Mouse (Mus musculus) lung, embryonic 15.5 days (tissue): ENCODE measurements at regions not wholly inside any gene's neighbourhood (a gene's known extent, or its start where the extent isn't known, plus 50 kb on each side); places are given as distances from the start of the nearest gene placed in this dataset.
A peak's percentile ranks its signal among the peaks of the same experiment; 100 is the strongest.

Experiments used
- ATAC-seq: fragments of 200-750 bp; cut with Nextera tagmentation; 2 replicates; pipeline ENCODE4 v1.8.0; 2017; ENCODE audit warnings: moderate number of reproducible peaks, borderline replicate concordance; ENCODE audit not compliant: low FRiP score, low TSS enrichment; ENCODE audit errors: extremely low read depth
- H3K27ac ChIP-seq: fragments of 300-500 bp; sonication (generic); 2 replicates; pipeline ENCODE4 v1.5.1; 2015; ENCODE audit warnings: moderate library complexity, mild to moderate bottlenecking, inconsistent platforms
- H3K27me3 ChIP-seq: fragments of 300-500 bp; sonication (generic); 2 replicates; pipeline ENCODE4 v1.6.1; 2015; ENCODE audit warnings: inconsistent platforms
- H3K36me3 ChIP-seq: fragments of 300-500 bp; sonication (generic); 2 replicates; pipeline ENCODE4 v1.6.1; 2015; ENCODE audit warnings: inconsistent platforms
- H3K4me1 ChIP-seq: fragments of 300-500 bp; sonication (generic); 2 replicates; pipeline ENCODE4 v1.6.1; 2015; ENCODE audit warnings: inconsistent platforms
- H3K4me2 ChIP-seq: fragments of 300-500 bp; sonication (generic); 2 replicates; pipeline ENCODE4 v1.6.1; 2015; ENCODE audit warnings: inconsistent platforms, mild to moderate bottlenecking, moderate library complexity
- H3K4me3 ChIP-seq: fragments of 300-500 bp; sonication (generic); 2 replicates; pipeline ENCODE4 v1.5.1; 2015; ENCODE audit warnings: mild to moderate bottlenecking, inconsistent platforms
- H3K9ac ChIP-seq: fragments of 300-500 bp; sonication (generic); 2 replicates; pipeline ENCODE4 v1.6.1; 2015; ENCODE audit warnings: inconsistent platforms
- H3K9me3 ChIP-seq: fragments of 300-500 bp; sonication (generic); 2 replicates; pipeline ENCODE4 v1.6.1; 2016; ENCODE audit warnings: inconsistent platforms
- WGBS: fragments of 180-500 bp; shearing (Covaris S2); methylation state at CpG from one replicate; pipeline ENCODE4 v1.1.7; 2015; 5-methylcytosine and 5-hydroxymethylcytosine counted together

DNA sequence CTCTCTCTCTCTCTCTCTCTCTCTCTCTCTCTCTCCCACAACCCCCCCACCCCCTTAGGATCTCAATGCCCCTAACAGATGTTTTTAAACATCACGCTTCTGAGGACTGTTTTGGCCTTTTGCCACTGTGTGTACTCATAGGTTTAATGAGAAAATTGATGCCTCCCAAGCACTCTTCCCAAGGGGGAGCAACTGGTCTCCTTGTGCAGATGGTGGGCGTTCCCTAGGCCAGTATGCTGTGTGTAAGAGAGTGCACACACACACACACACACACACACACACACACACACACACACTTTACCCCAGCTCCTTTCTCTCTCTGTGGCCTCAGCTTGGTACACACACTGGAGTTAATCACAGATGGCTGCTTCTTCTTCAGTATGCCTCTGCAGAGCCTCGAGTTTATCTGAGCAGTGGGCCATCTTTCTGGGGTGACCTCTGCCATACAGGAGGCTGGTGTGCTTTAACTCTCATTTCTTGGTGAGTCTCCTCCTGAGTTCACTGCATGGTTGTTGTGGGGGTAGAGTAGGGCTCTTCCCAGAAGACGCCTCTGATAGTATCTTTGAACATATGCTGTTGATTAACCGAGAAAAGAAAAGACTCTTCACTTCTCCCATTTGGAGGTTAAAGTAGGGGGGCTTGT lies 236.2 kb upstream of the Jade1 start:
- ATAC-seq, result peak; percentile 53
- Histone ChIP-seq H3K27me3 (no peaks in the 10 kb centered on the region), H3K9me3 (no peaks in the 10 kb centered on the region), H3K27ac (no peak overlapping the region), H3K36me3 (no peaks in the 10 kb centered on the region), H3K4me3 (no peak overlapping the region), H3K4me1 (no peaks in the 10 kb centered on the region), H3K9ac (no peak overlapping the region), H3K4me2 (no peak overlapping the region)
- WGBS, result 51% methylated on average over 5 of the region's 5 CpGs

DNA sequence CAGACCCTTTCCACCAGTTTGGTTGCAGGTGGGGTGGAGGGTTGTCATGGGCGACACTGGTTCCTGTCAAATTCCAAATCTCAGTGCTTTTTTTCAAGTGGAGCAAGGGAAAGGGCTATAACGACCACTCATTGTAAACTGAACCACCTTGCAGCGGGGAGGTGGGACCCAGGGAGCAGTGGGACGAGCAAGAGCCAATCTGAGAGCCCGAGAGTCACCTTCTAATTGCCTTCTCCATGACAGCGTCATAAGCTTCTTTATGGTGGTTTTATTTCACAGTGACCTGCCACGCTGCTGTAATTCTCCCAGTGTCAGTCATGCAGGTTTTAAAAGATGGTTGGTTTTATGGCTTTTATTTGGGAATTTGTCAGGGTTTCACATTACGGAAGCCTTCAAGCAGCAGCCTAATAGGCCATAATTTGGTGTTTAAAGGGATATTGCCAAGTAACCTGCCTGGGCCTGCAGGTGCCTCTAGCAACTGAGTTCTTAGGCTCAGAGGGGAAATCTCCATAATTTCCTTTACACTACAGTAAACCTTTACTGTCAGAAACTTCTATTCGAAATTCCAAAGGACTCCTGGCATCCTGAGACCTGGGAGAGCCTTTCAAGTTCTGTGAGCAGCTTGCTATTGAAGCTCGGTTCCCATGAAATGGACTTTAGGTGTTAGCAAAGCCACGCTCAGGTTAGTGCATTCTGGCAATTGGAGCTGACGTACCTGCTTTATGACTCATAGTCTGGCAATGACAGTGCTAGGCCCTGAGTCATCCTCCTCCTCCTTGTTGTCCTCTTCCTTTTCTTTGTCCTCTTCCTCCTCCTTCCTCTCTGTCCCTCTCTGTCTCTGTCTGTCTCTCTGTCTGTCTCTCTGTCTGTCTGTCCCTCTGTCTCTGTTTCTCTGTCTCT lies 235.6 kb upstream of the Pgrmc2 start:
- Histone ChIP-seq H3K27ac (no peak overlapping the region), H3K4me2 (no peak overlapping the region), H3K4me1 (no peaks in the 10 kb centered on the region), H3K9ac (no peak overlapping the region), H3K36me3 (no peaks in the 10 kb centered on the region), H3K9me3 (no peaks in the 10 kb centered on the region), H3K4me3 (no peak overlapping the region), H3K27me3 (no peaks in the 10 kb centered on the region)
- 72% methylated on average over 12 of the region's 12 CpGs for WGBS
- no peak for ATAC-seq

GRCm38 (mm10) chr3:41317170-41317569 lies 234.3 kb upstream of the Pgrmc2 start:
- ATAC-seq, result no peak
- Histone ChIP-seq H3K4me2 (no peak overlapping the region), H3K4me3 (no peak overlapping the region), H3K9ac (no peak overlapping the region), H3K36me3 (no peaks in the 10 kb centered on the region), H3K27me3 (no peaks in the 10 kb centered on the region), H3K27ac (no peak overlapping the region), H3K9me3 (no peaks in the 10 kb centered on the region), H3K4me1 (no peaks in the 10 kb centered on the region)
- 29% methylated on average over 4 of the region's 4 CpGs for WGBS

- Histone ChIP-seq H3K36me3 (no peaks in the 10 kb centered on the region), H3K27me3 (no peaks in the 10 kb centered on the region), H3K4me1 (no peaks in the 10 kb centered on the region), H3K27ac (no peak overlapping the region), H3K9me3 (no peaks in the 10 kb centered on the region), H3K4me3 (no peak overlapping the region), H3K4me2 (no peak overlapping the region), H3K9ac (no peak overlapping the region)
- no peak for ATAC-seq
- 90% methylated on average over 6 of the region's 6 CpGs for whole genome bisulfite sequencing
Observed at GRCm38 (mm10) chr3:41312492-41312891, 229.6 kb upstream of the Pgrmc2 start.

DNA sequence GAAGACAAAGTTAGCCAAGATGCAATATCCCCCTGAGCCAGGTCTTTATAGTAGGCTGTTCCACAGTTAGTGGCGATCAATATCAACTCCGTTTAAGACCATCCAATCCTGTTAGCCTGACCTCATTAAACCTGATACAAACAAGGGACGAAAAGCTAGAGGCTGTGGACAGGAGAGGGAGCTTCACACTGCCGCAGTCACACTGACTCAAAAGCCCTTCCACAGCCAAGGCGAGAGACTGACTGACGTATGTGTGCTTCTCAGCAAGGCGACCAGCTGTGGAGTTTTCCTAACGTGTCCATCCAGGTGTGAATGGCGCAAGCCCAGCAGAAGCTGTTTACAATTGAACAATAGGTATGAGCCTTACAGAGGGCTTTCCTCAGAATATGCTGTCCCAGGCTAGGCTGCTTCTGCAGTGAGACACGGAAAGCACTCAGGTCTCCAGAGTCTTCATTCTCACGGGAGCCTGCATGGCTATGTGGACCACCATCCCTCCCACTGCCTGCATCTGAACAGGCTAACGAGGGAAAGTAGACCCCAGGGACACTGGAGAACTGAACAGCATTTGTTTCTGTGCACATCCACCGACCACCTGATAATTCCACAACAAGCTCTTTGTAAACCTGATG lies 224.7 kb upstream of the Pgrmc2 start:
- ATAC-seq, result no peak
- 70% methylated on average over 13 of the region's 13 CpGs for WGBS
- no peaks in the 10 kb centered on the region for H3K36me3 ChIP-seq
- H3K4me1 ChIP-seq, result no peaks in the 10 kb centered on the region
- H3K27me3 ChIP-seq, result no peaks in the 10 kb centered on the region
- H3K4me3 ChIP-seq, result no peak overlapping the region
- H3K4me2 ChIP-seq, result no peak overlapping the region
- no peaks in the 10 kb centered on the region for H3K9me3 ChIP-seq
- H3K9ac ChIP-seq, result no peak overlapping the region
- H3K27ac ChIP-seq, result no peak overlapping the region

GRCm38 (mm10) chr3:41302805-41303204 lies 220.0 kb upstream of the Pgrmc2 start:
- no peak overlapping the region for H3K4me3 ChIP-seq
- ATAC-seq, result no peak
- H3K9me3 ChIP-seq, result no peaks in the 10 kb centered on the region
- H3K27me3 ChIP-seq, result no peaks in the 10 kb centered on the region
- WGBS, result 52% methylated on average over 3 of the region's 3 CpGs
- no peaks in the 10 kb centered on the region for H3K4me1 ChIP-seq
- no peaks in the 10 kb centered on the region for H3K36me3 ChIP-seq
- no peak overlapping the region for H3K27ac ChIP-seq
- H3K9ac ChIP-seq, result no peak overlapping the region
- H3K4me2 ChIP-seq, result no peak overlapping the region

- no peak for ATAC-seq
- 33% methylated on average over 4 of the region's 4 CpGs for WGBS
- H3K9me3 ChIP-seq, result no peaks in the 10 kb centered on the region
Observed at GRCm38 (mm10) chr3:41298776-41299175, 215.9 kb upstream of the Pgrmc2 start.

DNA sequence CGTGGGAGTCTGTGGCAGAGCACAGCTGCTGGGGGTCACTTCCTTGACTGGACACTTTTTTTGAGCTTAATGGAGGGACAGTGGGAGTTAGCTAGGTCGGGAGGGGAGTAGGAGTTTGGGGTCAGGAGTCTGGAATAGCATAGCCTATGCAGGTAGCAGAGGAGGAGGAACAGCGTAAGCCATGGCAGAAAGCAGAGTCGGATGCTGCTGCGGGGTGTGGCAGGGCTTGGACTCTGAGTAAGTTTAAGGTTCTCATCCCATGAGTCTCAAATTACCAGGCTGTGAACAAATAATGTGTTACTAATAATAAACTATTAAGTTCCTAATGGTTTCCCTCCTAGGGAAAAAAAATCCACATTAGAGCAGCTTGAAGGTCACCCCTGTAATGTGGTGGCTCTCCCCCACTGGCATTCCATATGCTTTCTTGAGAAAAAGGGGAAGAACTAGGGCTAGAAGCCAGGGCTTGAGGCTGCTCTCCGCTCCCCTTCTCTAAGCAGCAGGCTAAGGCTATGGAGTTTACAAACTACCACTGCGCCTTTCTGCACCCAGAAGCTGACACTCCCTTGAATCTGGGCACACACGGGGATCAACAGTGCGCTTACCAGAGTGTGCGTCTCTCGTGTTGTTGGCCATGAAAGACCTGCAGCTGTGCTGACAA lies 213.4 kb upstream of the Pgrmc2 start:
- no peak overlapping the region for H3K4me2 ChIP-seq
- no peak overlapping the region for H3K27ac ChIP-seq
- 58% methylated on average over 11 of the region's 11 CpGs for WGBS
- H3K36me3 ChIP-seq, result no peaks in the 10 kb centered on the region
- no peak overlapping the region for H3K9ac ChIP-seq
- H3K4me3 ChIP-seq, result no peak overlapping the region
- H3K9me3 ChIP-seq, result no peaks in the 10 kb centered on the region
- H3K4me1 ChIP-seq, result peaks cover 21% of the 10 kb centered on the region; the same call in 1 of the 2 replicates
- ATAC-seq, result 0 out of 2 replicates have a peak, but pooled peaks have one; percentile 39
- 0 out of 2 replicates have a peak, but pooled peaks cover 3% of the 10 kb centered on the region for H3K27me3 ChIP-seq

More at GRCm38 (mm10) chr3:41298776-41299175, 215.9 kb upstream of the Pgrmc2 start:
- H3K4me3 ChIP-seq, result no peak overlapping the region
- no peak overlapping the region for H3K9ac ChIP-seq
- H3K27ac ChIP-seq, result no peak overlapping the region
- no peaks in the 10 kb centered on the region for H3K27me3 ChIP-seq
- H3K4me2 ChIP-seq, result no peak overlapping the region
- H3K36me3 ChIP-seq, result no peaks in the 10 kb centered on the region
- H3K4me1 ChIP-seq, result peaks cover 16% of the 10 kb centered on the region; the same call in 1 of the 2 replicates

DNA sequence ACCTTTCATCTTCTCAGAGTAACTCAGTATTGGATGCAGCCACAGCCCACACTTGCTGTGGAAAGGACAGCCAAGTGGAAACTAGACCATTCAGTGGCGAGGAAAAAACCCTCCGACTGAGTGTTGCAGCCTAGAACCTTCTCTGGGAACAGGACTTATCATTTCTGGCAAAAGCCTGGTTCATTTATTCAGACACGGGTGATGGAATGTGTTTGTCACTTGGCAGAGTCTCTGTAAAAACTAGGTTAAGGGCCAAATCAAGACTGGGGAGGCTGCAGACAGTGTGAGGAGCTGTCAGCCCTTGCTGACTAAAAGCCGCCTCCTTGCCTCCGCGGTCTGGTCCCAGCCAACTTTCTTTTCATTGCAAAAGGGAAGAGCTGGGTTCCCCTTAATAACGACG lies 212.3 kb upstream of the Pgrmc2 start:
- Histone ChIP-seq H3K4me3 (no peak overlapping the region), H3K27ac (no peak overlapping the region), H3K36me3 (no peaks in the 10 kb centered on the region), H3K9me3 (no peaks in the 10 kb centered on the region), H3K4me2 (peak overlapping the region; percentile 7; the same call in 1 of the 2 replicates), H3K4me1 (peaks cover 32% of the 10 kb centered on the region), H3K27me3 (0 out of 2 replicates have a peak, but pooled peaks cover 3% of the 10 kb centered on the region), H3K9ac (no peak overlapping the region)
- 31% methylated on average over 8 of the region's 8 CpGs for WGBS
- ATAC-seq, result peak; percentile 78

DNA sequence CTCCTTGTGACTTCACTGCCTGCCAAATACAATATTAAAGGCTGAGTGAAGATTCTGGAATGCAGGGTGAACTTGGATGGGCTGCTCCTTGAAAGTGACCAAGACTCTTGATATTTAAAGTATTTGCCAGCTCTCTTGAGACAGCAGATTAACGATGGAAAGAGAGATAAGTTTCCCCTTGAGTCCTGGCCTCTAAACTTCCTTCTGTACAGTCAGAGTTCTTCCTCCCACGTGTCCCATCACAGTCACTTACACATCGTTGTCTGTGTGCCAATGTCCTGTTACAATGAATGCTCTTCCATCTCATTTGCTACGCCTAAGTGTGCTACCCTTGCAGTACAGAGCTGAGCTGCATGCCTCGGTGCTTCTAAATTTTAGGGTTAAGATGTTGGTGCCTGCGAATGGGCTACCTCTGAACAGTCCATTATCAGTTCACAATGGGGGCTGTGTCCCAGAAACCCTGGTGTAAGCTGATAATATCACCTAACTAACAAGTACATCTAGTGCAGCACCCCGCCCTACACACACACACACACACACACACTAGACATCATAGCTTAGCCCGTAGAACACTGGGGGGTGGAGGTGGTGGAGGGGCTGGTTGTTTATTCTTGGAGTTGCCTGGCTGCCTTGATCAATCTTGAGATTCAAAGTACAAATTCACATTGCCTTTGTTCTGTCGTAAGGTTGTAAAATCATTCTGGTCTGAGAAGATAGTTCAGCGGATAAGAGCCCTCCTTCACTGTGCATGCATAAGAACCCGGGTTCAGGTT lies 207.9 kb upstream of the Pgrmc2 start:
- ATAC-seq, result peak; percentile 64; the same call in 1 of the 2 replicates
- Histone ChIP-seq H3K9me3 (no peaks in the 10 kb centered on the region), H3K4me3 (no peak overlapping the region), H3K4me1 (peaks cover 27% of the 10 kb centered on the region), H3K36me3 (no peaks in the 10 kb centered on the region), H3K27ac (no peak overlapping the region), H3K27me3 (peaks cover 12% of the 10 kb centered on the region; the same call in 1 of the 2 replicates), H3K4me2 (peak overlapping the region; percentile 16; the same call in 1 of the 2 replicates), H3K9ac (no peak overlapping the region)
- WGBS, result 37% methylated on average over 11 of the region's 11 CpGs

- no peak for ATAC-seq
- Histone ChIP-seq H3K9me3 (no peaks in the 10 kb centered on the region), H3K4me3 (no peak overlapping the region), H3K4me1 (peaks cover 31% of the 10 kb centered on the region), H3K27ac (no peak overlapping the region), H3K9ac (no peak overlapping the region), H3K4me2 (no peak overlapping the region), H3K27me3 (peaks cover 12% of the 10 kb centered on the region; the same call in 1 of the 2 replicates), H3K36me3 (no peaks in the 10 kb centered on the region)
- 91% methylated on average over 4 of the region's 4 CpGs for WGBS
Observed at GRCm38 (mm10) chr3:41288735-41289134, 205.9 kb upstream of the Pgrmc2 start.
